Mouse (Mus musculus) testis, adult 2 months (tissue): ENCODE data around the gene Slit3. TPM values are rescaled to one million over a fixed set of nuclear protein-coding genes. Genes with fewer than 3 reads are reported as not detected.

Source experiments
- H3K27ac ChIP-seq: fragments of 200-500 bp; 2 replicates; pipeline ENCODE4 v1.5.1; 2012; ENCODE audit warnings: low read depth, low read length; ENCODE audit not compliant: control insufficient read depth, insufficient read depth
- H3K27me3 ChIP-seq: fragments of 200-500 bp; 2 replicates; pipeline ENCODE4 v1.6.1; 2012; ENCODE audit warnings: mild to moderate bottlenecking, low read length, moderate library complexity; ENCODE audit not compliant: control insufficient read depth, insufficient read depth
- H3K36me3 ChIP-seq: fragments of 200-500 bp; 2 replicates; pipeline ENCODE4 v1.6.1; 2012; ENCODE audit warnings: mild to moderate bottlenecking, low read length; ENCODE audit not compliant: control insufficient read depth, insufficient read depth
- H3K4me1 ChIP-seq: fragments of 200-500 bp; 2 replicates; pipeline ENCODE4 v1.6.1; 2012; ENCODE audit warnings: low read length; ENCODE audit not compliant: control insufficient read depth, insufficient read depth
- H3K4me3 ChIP-seq: fragments of 200-500 bp; 2 replicates; pipeline ENCODE4 v1.5.1; 2012; ENCODE audit warnings: low read depth, mild to moderate bottlenecking, low read length, moderate library complexity, mixed read lengths; ENCODE audit not compliant: control insufficient read depth
- CTCF ChIP-seq: fragments of 200-500 bp; IDR thresholded peaks from 2 replicates; pipeline ENCODE4 v1.5.1; 2012; ENCODE audit warnings: low read depth, mild to moderate bottlenecking, inconsistent platforms, low read length, moderate library complexity; ENCODE audit not compliant: control insufficient read depth, insufficient read depth, insufficient replicate concordance
- POLR2A ChIP-seq: fragments of 200-500 bp; IDR thresholded peaks from 2 replicates; pipeline ENCODE4 v1.6.1; 2012; ENCODE audit warnings: low read depth, mild to moderate bottlenecking, inconsistent platforms, low read length, moderate library complexity; ENCODE audit not compliant: control insufficient read depth
- polyA plus RNA-seq: library from polyadenylated mRNA; depleted of rRNA; stranded (reverse); fragments of >200 nt; gene quantifications from 2 replicates; pipeline ENCODE4 v1.2.3, GENCODE M21; 2012

The Slit3 gene
- polyA plus RNA-seq, 1 experiment, result 8.4 TPM

- Histone ChIP-seq H3K27me3 (no peaks in the 10 kb centered on the region), H3K4me3 (no peak overlapping the region), H3K4me1 (no peaks in the 10 kb centered on the region), H3K36me3 (no peaks in the 10 kb centered on the region), H3K27ac (no peak overlapping the region)
- TF ChIP-seq CTCF (no peak), POLR2A (no peak)
Measured at GRCm38 (mm10) chr11:35737262-35737661, 616.2 kb downstream of the Slit3 start.

- TF ChIP-seq CTCF (no peak), POLR2A (no peak)
- no peak overlapping the region for H3K27ac ChIP-seq
- no peaks in the 10 kb centered on the region for H3K4me1 ChIP-seq
- H3K36me3 ChIP-seq, result no peaks in the 10 kb centered on the region
- no peaks in the 10 kb centered on the region for H3K27me3 ChIP-seq
- no peak overlapping the region for H3K4me3 ChIP-seq
Measured at GRCm38 (mm10) chr11:35738102-35738501, 617.1 kb downstream of the Slit3 start.

- Histone ChIP-seq H3K27ac (no peak overlapping the region), H3K4me3 (no peak overlapping the region), H3K36me3 (no peaks in the 10 kb centered on the region), H3K27me3 (no peaks in the 10 kb centered on the region), H3K4me1 (no peaks in the 10 kb centered on the region)
- TF ChIP-seq CTCF (no peak), POLR2A (no peak)
Measured at GRCm38 (mm10) chr11:35743586-35743985, 622.6 kb downstream of the Slit3 start.

- no peak overlapping the region for H3K4me3 ChIP-seq
- no peaks in the 10 kb centered on the region for H3K4me1 ChIP-seq
- no peaks in the 10 kb centered on the region for H3K27me3 ChIP-seq
- H3K36me3 ChIP-seq, result no peaks in the 10 kb centered on the region
- no peak overlapping the region for H3K27ac ChIP-seq
- TF ChIP-seq CTCF (no peak), POLR2A (no peak)
Measured at GRCm38 (mm10) chr11:35744571-35744970, 623.5 kb downstream of the Slit3 start.

- Histone ChIP-seq H3K36me3 (no peaks in the 10 kb centered on the region), H3K4me3 (no peak overlapping the region), H3K27ac (peak overlapping the region; percentile 29), H3K27me3 (no peaks in the 10 kb centered on the region), H3K4me1 (peaks cover 3% of the 10 kb centered on the region)
- TF ChIP-seq CTCF (no peak), POLR2A (no peak)
Measured at GRCm38 (mm10) chr11:35750578-35750977, 629.6 kb downstream of the Slit3 start.

- TF ChIP-seq POLR2A (no peak), CTCF (no peak)
- no peaks in the 10 kb centered on the region for H3K36me3 ChIP-seq
Measured at GRCm38 (mm10) chr11:35754906-35755418, 633.9 kb downstream of the Slit3 start.

GRCm38 (mm10) chr11:35755546-35755945 is 634.5 kb downstream of the Slit3 start:
- TF ChIP-seq POLR2A, result no peak
- no peak for TF ChIP-seq CTCF
- H3K36me3 ChIP-seq, result no peaks in the 10 kb centered on the region
- peaks cover 3% of the 10 kb centered on the region for H3K4me1 ChIP-seq
- H3K27ac ChIP-seq, result no peak overlapping the region
- no peak overlapping the region for H3K4me3 ChIP-seq
- no peaks in the 10 kb centered on the region for H3K27me3 ChIP-seq

More at GRCm38 (mm10) chr11:35754906-35755418, 633.9 kb downstream of the Slit3 start:
- Histone ChIP-seq H3K27ac (no peak overlapping the region), H3K27me3 (no peaks in the 10 kb centered on the region), H3K4me1 (peaks cover 3% of the 10 kb centered on the region), H3K4me3 (no peak overlapping the region)
